Mouse (Mus musculus) myocyte (in vitro differentiated cells): ENCODE data around the gene Bach2. TPM values are rescaled to one million over a fixed set of nuclear protein-coding genes. Genes with fewer than 3 reads are reported as not detected.

Experiments
- H3K27me3 ChIP-seq: one replicate; pipeline ENCODE4 v1.6.1; 2011; ENCODE audit not compliant: control insufficient read depth, insufficient read depth, insufficient read length
- H3K36me3 ChIP-seq: one replicate; pipeline ENCODE4 v1.6.1; 2011; ENCODE audit not compliant: control insufficient read depth, insufficient read depth
- H3K4me2 ChIP-seq: one replicate; pipeline ENCODE4 v1.6.1; 2011; ENCODE audit warnings: low read depth, control low read depth
- H3K4me3 ChIP-seq: one replicate; pipeline ENCODE4 v1.5.1; 2011; ENCODE audit warnings: mild to moderate bottlenecking, control low read depth, moderate library complexity
- H3K79me2 ChIP-seq: one replicate; pipeline ENCODE4 v1.6.1; 2011; ENCODE audit not compliant: control insufficient read depth, insufficient read depth
- H3ac ChIP-seq: one replicate; pipeline ENCODE4 v1.6.1; 2011; ENCODE audit not compliant: control insufficient read depth, insufficient read length
- CEBPB ChIP-seq: IDR thresholded peaks from 2 replicates; pipeline ENCODE4 v1.6.1; 2011; ENCODE audit warnings: mild to moderate bottlenecking, moderate library complexity; ENCODE audit not compliant: poor library complexity, insufficient read depth, severe bottlenecking
- E2F4 ChIP-seq: IDR thresholded peaks from one replicate; pipeline ENCODE4 v1.6.1; 2011; ENCODE audit warnings: mild to moderate bottlenecking, control low read depth, moderate library complexity; ENCODE audit not compliant: insufficient read depth
- MAX ChIP-seq: IDR thresholded peaks from one replicate; pipeline ENCODE4 v1.6.1; 2011; ENCODE audit warnings: low read depth, mild to moderate bottlenecking, control low read depth
- MYOD1 ChIP-seq, 3 experiments: IDR thresholded peaks; one replicate each; pipeline ENCODE4 v1.6.1; 2011; ENCODE audit warnings: control low read depth in 2 of 3, low read depth in 2 of 3, mild to moderate bottlenecking in 2 of 3, moderate library complexity in 1 of 3; ENCODE audit not compliant: insufficient read length in 2 of 3, control insufficient read depth in 1 of 3
- MYOG ChIP-seq, 3 experiments: IDR thresholded peaks; one replicate each; pipeline ENCODE4 v1.6.1; 2011; ENCODE audit warnings: control low read depth in 2 of 3, low read depth in 2 of 3, mild to moderate bottlenecking in 2 of 3; ENCODE audit not compliant: insufficient read length in 2 of 3, control insufficient read depth in 1 of 3, insufficient read depth in 1 of 3
- POLR2A ChIP-seq: IDR thresholded peaks from one replicate; pipeline ENCODE4 v1.6.1; 2011; ENCODE audit warnings: low read depth, mild to moderate bottlenecking, control low read depth, moderate library complexity; ENCODE audit not compliant: insufficient read length
- POLR2AphosphoS2 ChIP-seq: IDR thresholded peaks from one replicate; pipeline ENCODE4 v1.6.1; 2011; ENCODE audit warnings: low read depth, control low read depth; ENCODE audit not compliant: insufficient read length
- REST ChIP-seq: IDR thresholded peaks from one replicate; pipeline ENCODE4 v1.6.1; 2011; ENCODE audit warnings: mild to moderate bottlenecking, control low read depth, moderate library complexity; ENCODE audit not compliant: insufficient read depth, insufficient read length
- SRF ChIP-seq: IDR thresholded peaks from one replicate; pipeline ENCODE4 v1.6.1; 2011; ENCODE audit warnings: low read depth; ENCODE audit not compliant: control insufficient read depth, insufficient read length
- TCF12 ChIP-seq: IDR thresholded peaks from one replicate; pipeline ENCODE4 v1.6.1; 2011; ENCODE audit warnings: mild to moderate bottlenecking, control low read depth; ENCODE audit not compliant: poor library complexity, insufficient read depth, severe bottlenecking
- TCF3 ChIP-seq: IDR thresholded peaks from one replicate; pipeline ENCODE4 v1.6.1; 2011; ENCODE audit warnings: low read depth, control low read depth; ENCODE audit not compliant: insufficient read length
- USF1 ChIP-seq: IDR thresholded peaks from one replicate; pipeline ENCODE4 v1.6.1; 2011; ENCODE audit warnings: low read depth, mild to moderate bottlenecking, control low read depth, moderate library complexity
- polyA plus RNA-seq: library from polyadenylated mRNA; unstranded; fragments of >200 nt; fragmentation: generic; extraction: Trizol; gene quantifications from one replicate; pipeline ENCODE4 v1.2.1, GENCODE M21; 2012; ENCODE audit warnings: missing spikeins

Gene Bach2
- polyA plus RNA-seq, 1 experiment = 0.29 TPM

- Histone ChIP-seq H3K79me2 (no peaks in the 10 kb centered on the region), H3K4me2 (no peak overlapping the region), H3K36me3 (no peaks in the 10 kb centered on the region), H3K4me3 (no peak overlapping the region), H3K27me3 (no peaks in the 10 kb centered on the region), H3ac (no peak overlapping the region)
- TF ChIP-seq MAX (no peak), TCF12 (no peak), REST (no peak), POLR2A (no peak), MYOD1 (IDR thresholded peaks at IDR 0.05; ENCODE audit: control insufficient read depth in 1 of 3, insufficient read length in 2 of 3, low read depth in 2 of 3) (no peak), POLR2AphosphoS2 (no peak), TCF3 (no peak), E2F4 (no peak), MYOG (IDR thresholded peaks at IDR 0.05; ENCODE audit: control insufficient read depth in 1 of 3, insufficient read depth in 1 of 3, insufficient read length in 2 of 3, low read depth in 2 of 3) (no peak)
Measured at GRCm38 (mm10) chr4:32241351-32241980, 2.9 kb downstream of the Bach2 start.

GRCm38 (mm10) chr4:32242122-32242615 lies 3.6 kb downstream of the Bach2 start:
- Histone ChIP-seq H3K27me3 (no peaks in the 10 kb centered on the region), H3K79me2 (no peaks in the 10 kb centered on the region), H3K4me3 (no peak overlapping the region), H3K36me3 (no peaks in the 10 kb centered on the region), H3ac (no peak overlapping the region), H3K4me2 (no peak overlapping the region)
- no peak for TF ChIP-seq MAX
- TF ChIP-seq SRF = no peak
- no peak for TF ChIP-seq USF1
- TF ChIP-seq MYOG (IDR thresholded peaks at IDR 0.05; ENCODE audit: control insufficient read depth in 1 of 3, insufficient read depth in 1 of 3, insufficient read length in 2 of 3, low read depth in 2 of 3) = no peak
- TF ChIP-seq CEBPB = no peak
- no peak for TF ChIP-seq REST
- TF ChIP-seq POLR2A = no peak
- no peak for TF ChIP-seq E2F4
- no peak for TF ChIP-seq POLR2AphosphoS2
- TF ChIP-seq TCF3 = no peak
- no peak for TF ChIP-seq TCF12
- TF ChIP-seq MYOD1 (IDR thresholded peaks at IDR 0.05; ENCODE audit: control insufficient read depth in 1 of 3, insufficient read length in 2 of 3, low read depth in 2 of 3) = no peak

GRCm38 (mm10) chr4:32243458-32243857 lies 4.9 kb downstream of the Bach2 start:
- Histone ChIP-seq H3K4me3 (no peak overlapping the region), H3K27me3 (no peaks in the 10 kb centered on the region), H3K4me2 (no peak overlapping the region), H3ac (no peak overlapping the region), H3K36me3 (no peaks in the 10 kb centered on the region), H3K79me2 (no peaks in the 10 kb centered on the region)
- no peak for TF ChIP-seq TCF3
- no peak for TF ChIP-seq POLR2A
- TF ChIP-seq USF1 = no peak
- TF ChIP-seq REST = no peak
- no peak for TF ChIP-seq POLR2AphosphoS2
- no peak for TF ChIP-seq E2F4
- no peak for TF ChIP-seq SRF
- TF ChIP-seq MYOG (IDR thresholded peaks at IDR 0.05; ENCODE audit: control insufficient read depth in 1 of 3, insufficient read depth in 1 of 3, insufficient read length in 2 of 3, low read depth in 2 of 3) = no peak
- TF ChIP-seq TCF12 = no peak
- TF ChIP-seq MYOD1 (IDR thresholded peaks at IDR 0.05; ENCODE audit: control insufficient read depth in 1 of 3, insufficient read length in 2 of 3, low read depth in 2 of 3) = no peak
- no peak for TF ChIP-seq CEBPB
- TF ChIP-seq MAX = no peak

DNA sequence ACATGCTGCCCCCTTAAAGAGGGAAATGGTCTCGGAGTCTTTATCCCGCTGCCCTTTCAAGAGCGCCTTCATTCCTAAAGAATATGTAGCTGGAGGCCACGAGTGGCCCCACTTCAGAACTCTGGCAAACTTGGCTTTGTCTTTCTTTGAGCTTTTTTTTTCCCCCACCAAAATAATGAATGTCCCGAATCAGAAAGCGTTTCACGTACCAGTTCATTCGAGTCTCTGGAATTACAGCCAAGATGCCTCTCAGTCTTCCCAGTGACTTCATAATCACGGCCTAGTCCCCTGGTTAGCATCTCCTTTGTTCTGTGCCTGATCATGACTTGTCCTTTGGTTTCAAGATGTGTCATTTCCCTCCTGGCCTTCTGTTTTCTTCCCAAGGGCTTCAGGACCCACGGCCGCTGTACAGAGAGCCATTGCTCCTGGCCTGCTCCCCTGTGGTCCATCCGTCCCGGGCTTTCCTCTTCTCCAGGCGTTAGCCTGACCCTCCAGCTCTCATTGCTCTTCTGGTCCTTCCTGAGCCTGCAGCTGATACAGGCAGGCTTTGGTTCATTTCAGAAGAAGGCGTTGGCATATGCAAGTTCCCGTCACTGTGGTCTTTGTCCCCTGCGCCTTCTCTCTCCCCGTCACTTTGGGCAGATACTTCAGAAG lies 5.6 kb downstream of the Bach2 start:
- H3K4me2 ChIP-seq = no peak overlapping the region
- no peaks in the 10 kb centered on the region for H3K79me2 ChIP-seq
- TF ChIP-seq TCF12 = no peak
- TF ChIP-seq CEBPB = no peak
- TF ChIP-seq MYOD1 (IDR thresholded peaks at IDR 0.05; ENCODE audit: control insufficient read depth in 1 of 3, insufficient read length in 2 of 3, low read depth in 2 of 3) = no peak
- no peak for TF ChIP-seq TCF3
- no peak for TF ChIP-seq POLR2AphosphoS2
- TF ChIP-seq SRF = no peak
- TF ChIP-seq USF1 = no peak
- no peaks in the 10 kb centered on the region for H3K36me3 ChIP-seq
- no peak overlapping the region for H3K4me3 ChIP-seq
- no peak overlapping the region for H3ac ChIP-seq
- no peaks in the 10 kb centered on the region for H3K27me3 ChIP-seq

DNA sequence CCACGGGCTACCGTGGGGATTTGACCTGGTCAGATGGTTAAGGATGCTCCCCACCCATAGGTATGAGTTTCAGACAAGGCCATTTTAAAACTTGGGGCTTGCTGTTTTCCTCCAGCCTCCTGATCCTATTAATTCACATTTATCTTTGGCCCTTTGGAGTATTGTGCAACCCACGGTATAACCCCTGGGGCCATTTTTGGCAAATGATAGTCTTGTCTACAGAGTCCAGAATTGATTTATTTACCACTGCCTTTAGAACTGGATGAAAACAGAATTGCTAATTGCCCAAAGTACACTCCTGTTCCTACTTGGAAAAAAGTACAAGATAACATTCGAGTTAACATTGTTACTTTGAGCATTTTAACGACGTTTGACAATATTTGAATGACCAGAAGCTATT lies 7.0 kb downstream of the Bach2 start:
- H3K27me3 ChIP-seq = no peaks in the 10 kb centered on the region
- no peak overlapping the region for H3K4me2 ChIP-seq
- no peak overlapping the region for H3ac ChIP-seq
- no peak overlapping the region for H3K4me3 ChIP-seq
- TF ChIP-seq E2F4 (no peak), MYOD1 (IDR thresholded peaks at IDR 0.05; ENCODE audit: control insufficient read depth in 1 of 3, insufficient read length in 2 of 3, low read depth in 2 of 3) (no peak), MAX (no peak), TCF3 (no peak), REST (no peak), SRF (no peak), USF1 (no peak), TCF12 (no peak)
- no peaks in the 10 kb centered on the region for H3K36me3 ChIP-seq
- no peaks in the 10 kb centered on the region for H3K79me2 ChIP-seq
